Mouse (Mus musculus): ENCODE measurements at regions not wholly inside any gene's neighbourhood (a gene's known extent, or its start where the extent isn't known, plus 50 kb on each side); places are given as distances from the start of the nearest gene placed in this dataset.

- TF ChIP-seq CTCF (conservative IDR thresholded peaks at IDR 0.05; ENCODE audit: low read length) (no peak), NANOG (IDR thresholded peaks at IDR 0.05; ENCODE audit: borderline replicate concordance, low read length) (no peak), POU5F1 (IDR thresholded peaks at IDR 0.05; ENCODE audit: borderline replicate concordance, low read length) (no peak)
Measured at GRCm38 (mm10) chr14:76829161-76829510, 207.4 kb upstream of the Ccdc122 start.

All from E14TG2a.4 (cell line).